Mouse (Mus musculus) MEL (cell line): ENCODE data around the gene Noa1. TPM values are rescaled to one million over a fixed set of nuclear protein-coding genes. Genes with fewer than 3 reads are reported as not detected.

ENCODE experiments used
- DNase-seq: peaks from one replicate; pipeline ENCODE4 v3.0.0; 2011; ENCODE audit warnings: low read depth, low spot score
- H3K27ac ChIP-seq: 2 replicates; pipeline ENCODE4 v1.5.1; 2012; ENCODE audit warnings: low read depth, mild to moderate bottlenecking, control low read depth, low read length, moderate library complexity; ENCODE audit not compliant: control insufficient read depth
- H3K27me3 ChIP-seq, 2 experiments: fragments of 150-350 bp in 1 of 2; sonication (generic) in 1 of 2; 2 replicates each; pipeline ENCODE4 v1.6.1; 2012; ENCODE audit warnings: low read length in 2 of 2, mild to moderate bottlenecking in 2 of 2, improper control_type of control experiment in 1 of 2, moderate library complexity in 1 of 2; ENCODE audit not compliant: insufficient read depth in 2 of 2, control insufficient read depth in 1 of 2
- H3K36me3 ChIP-seq, 2 experiments: 2 replicates each; pipeline ENCODE4 v1.6.1; 2012 to 2014; ENCODE audit warnings: low read length in 2 of 2, improper control_type of control experiment in 1 of 2, inconsistent platforms in 1 of 2, mild to moderate bottlenecking in 1 of 2; ENCODE audit not compliant: insufficient read depth in 2 of 2, control insufficient read depth in 1 of 2
- H3K4me1 ChIP-seq, 2 experiments: fragments of 150-350 bp in 1 of 2; sonication (generic) in 1 of 2; 2 replicates each; pipeline ENCODE4 v1.6.1; 2012; ENCODE audit warnings: low read length in 2 of 2, improper control_type of control experiment in 1 of 2, mild to moderate bottlenecking in 1 of 2; ENCODE audit not compliant: insufficient read depth in 2 of 2, control insufficient read depth in 1 of 2
- H3K4me3 ChIP-seq, 2 experiments: fragments of 150-350 bp in 1 of 2; sonication (generic) in 1 of 2; 2 replicates each; pipeline ENCODE4 v1.5.1; 2012; ENCODE audit warnings: low read depth in 2 of 2, low read length in 2 of 2, mild to moderate bottlenecking in 2 of 2, moderate library complexity in 2 of 2, control low read depth in 1 of 2, improper control_type of control experiment in 1 of 2; ENCODE audit not compliant: control insufficient read depth in 1 of 2, insufficient read depth in 1 of 2
- H3K79me2 ChIP-seq: 2 replicates; pipeline ENCODE4 v1.6.1; 2012; ENCODE audit warnings: mild to moderate bottlenecking, low read length, moderate library complexity; ENCODE audit not compliant: control insufficient read depth, poor library complexity, insufficient read depth
- H3K9ac ChIP-seq: 2 replicates; pipeline ENCODE4 v1.6.1; 2012; ENCODE audit warnings: low read depth, mild to moderate bottlenecking, control low read depth, low read length, moderate library complexity; ENCODE audit not compliant: control insufficient read depth, poor library complexity, severe bottlenecking
- H3K9me3 ChIP-seq: fragments of 150-350 bp; sonication (generic); replicated peaks from 2 replicates; pipeline ENCODE4 v1.6.1; 2012; ENCODE audit warnings: mild to moderate bottlenecking, low read length, improper control_type of control experiment, moderate library complexity; ENCODE audit not compliant: insufficient read depth
- CHD1 ChIP-seq: IDR thresholded peaks from 2 replicates; pipeline ENCODE4 v1.6.1; 2012; ENCODE audit warnings: low read depth, mild to moderate bottlenecking, inconsistent platforms, low read length, improper control_type of control experiment
- CHD2 ChIP-seq: IDR thresholded peaks from 2 replicates; pipeline ENCODE4 v1.6.1; 2011; ENCODE audit warnings: low read length, improper control_type of control experiment
- CTCF ChIP-seq, 3 experiments: IDR thresholded peaks in 2 of 3; conservative IDR thresholded peaks in 1 of 3; 2 replicates each; pipeline ENCODE4 v1.5.1; 2011 to 2012; ENCODE audit warnings: low read length in 3 of 3, low read depth in 2 of 3, mild to moderate bottlenecking in 2 of 3, improper control_type of control experiment in 1 of 3, inconsistent platforms in 1 of 3, mixed read lengths in 1 of 3, moderate library complexity in 1 of 3; ENCODE audit not compliant: control insufficient read depth in 1 of 3, insufficient read depth in 1 of 3, poor library complexity in 1 of 3, severe bottlenecking in 1 of 3
- ELF1 ChIP-seq: IDR thresholded peaks from 2 replicates; pipeline ENCODE4 v1.6.1; 2014; ENCODE audit warnings: low read depth, mild to moderate bottlenecking, inconsistent platforms, low read length, improper control_type of control experiment, moderate library complexity
- EP300 ChIP-seq, 2 experiments: IDR thresholded peaks; 2 replicates each; pipeline ENCODE4 v1.6.1; 2011; ENCODE audit warnings: improper control_type of control experiment in 2 of 2, low read length in 2 of 2, low read depth in 1 of 2, mild to moderate bottlenecking in 1 of 2
- ETS1 ChIP-seq: IDR thresholded peaks from 2 replicates; pipeline ENCODE4 v1.6.1; 2012; ENCODE audit warnings: low read depth, mild to moderate bottlenecking, inconsistent platforms, low read length, improper control_type of control experiment, moderate library complexity
- HCFC1 ChIP-seq: IDR thresholded peaks from 2 replicates; pipeline ENCODE4 v1.6.1; 2012; ENCODE audit warnings: low read depth, mild to moderate bottlenecking, inconsistent platforms, low read length, improper control_type of control experiment, moderate library complexity
- KAT2A ChIP-seq: conservative IDR thresholded peaks from 2 replicates; pipeline ENCODE4 v1.6.1; 2012; ENCODE audit warnings: low read depth, low read length, improper control_type of control experiment, inconsistent platforms
- MAFK ChIP-seq: IDR thresholded peaks from 2 replicates; pipeline ENCODE4 v1.6.1; 2011; ENCODE audit warnings: low read depth, mild to moderate bottlenecking, low read length, improper control_type of control experiment, borderline replicate concordance
- MAX ChIP-seq: IDR thresholded peaks from 2 replicates; pipeline ENCODE4 v1.6.1; 2011; ENCODE audit warnings: low read length, improper control_type of control experiment
- MXI1 ChIP-seq: IDR thresholded peaks from 2 replicates; pipeline ENCODE4 v1.6.1; 2011; ENCODE audit warnings: mild to moderate bottlenecking, low read depth, low read length, improper control_type of control experiment
- MYB ChIP-seq: IDR thresholded peaks from 2 replicates; pipeline ENCODE4 v1.6.1; 2011; ENCODE audit warnings: mild to moderate bottlenecking, low read depth, low read length, improper control_type of control experiment
- MYC ChIP-seq: IDR thresholded peaks from 2 replicates; pipeline ENCODE4 v1.6.1; 2011; ENCODE audit warnings: low read depth, mild to moderate bottlenecking, low read length, improper control_type of control experiment, moderate library complexity
- NELFE ChIP-seq: IDR thresholded peaks from 2 replicates; pipeline ENCODE4 v1.6.1; 2011; ENCODE audit warnings: low read depth, low read length, improper control_type of control experiment
- POLR2A ChIP-seq, 2 experiments: IDR thresholded peaks; 2 replicates each; pipeline ENCODE4 v1.6.1; 2011 to 2012; ENCODE audit warnings: low read length in 2 of 2, mild to moderate bottlenecking in 2 of 2, control low read depth in 1 of 2, improper control_type of control experiment in 1 of 2, low read depth in 1 of 2, moderate library complexity in 1 of 2; ENCODE audit not compliant: control insufficient read depth in 1 of 2, insufficient read depth in 1 of 2, poor library complexity in 1 of 2
- RCOR1 ChIP-seq: IDR thresholded peaks from 2 replicates; pipeline ENCODE4 v1.6.1; 2012; ENCODE audit warnings: low read depth, mild to moderate bottlenecking, inconsistent platforms, low read length, improper control_type of control experiment
- SIN3A ChIP-seq: IDR thresholded peaks from 2 replicates; pipeline ENCODE4 v1.6.1; 2012; ENCODE audit warnings: low read length, improper control_type of control experiment, inconsistent platforms
- SMC3 ChIP-seq: IDR thresholded peaks from 2 replicates; pipeline ENCODE4 v1.6.1; 2011; ENCODE audit warnings: low read depth, low read length, improper control_type of control experiment
- ZC3H11A ChIP-seq: IDR thresholded peaks from 2 replicates; pipeline ENCODE4 v1.6.1; 2012; ENCODE audit warnings: low read depth, mild to moderate bottlenecking, inconsistent platforms, low read length, improper control_type of control experiment
- ZKSCAN1 ChIP-seq: IDR thresholded peaks from 2 replicates; pipeline ENCODE4 v1.6.1; 2012; ENCODE audit warnings: low read depth, mild to moderate bottlenecking, inconsistent platforms, low read length, improper control_type of control experiment, moderate library complexity
- ZMIZ1 ChIP-seq: IDR thresholded peaks from 2 replicates; pipeline ENCODE4 v1.6.1; 2012; ENCODE audit warnings: low read depth, mild to moderate bottlenecking, inconsistent platforms, low read length, improper control_type of control experiment, moderate library complexity
- ZNF384 ChIP-seq: IDR thresholded peaks from 2 replicates; pipeline ENCODE4 v1.6.1; 2012; ENCODE audit warnings: low read depth, mild to moderate bottlenecking, inconsistent platforms, low read length, improper control_type of control experiment
- polyA plus RNA-seq, 2 experiments: library from polyadenylated mRNA; stranded (reverse) in 1 of 2; unstranded in 1 of 2; fragments of >175 nt in 1 of 2; fragments of >200 nt in 1 of 2; gene quantifications; 2 replicates each; pipeline versions ENCODE4 v1.2.1 to v1.2.4; 2012; ENCODE audit warnings: low replicate concordance in 2 of 2, low read depth in 1 of 2; ENCODE audit not compliant: insufficient read length in 2 of 2, insufficient read depth in 1 of 2, missing spikeins in 1 of 2
- total RNA-seq: library from RNA; depleted of rRNA; stranded (reverse); fragments of 300-350 nt; gene quantifications from 2 replicates; pipeline ENCODE4 v1.2.3, GENCODE M21; 2012

Noa1 gene
- total and polyA plus RNA-seq, 3 experiments: 52.4 to 265 (median 96.2) TPM

DNA sequence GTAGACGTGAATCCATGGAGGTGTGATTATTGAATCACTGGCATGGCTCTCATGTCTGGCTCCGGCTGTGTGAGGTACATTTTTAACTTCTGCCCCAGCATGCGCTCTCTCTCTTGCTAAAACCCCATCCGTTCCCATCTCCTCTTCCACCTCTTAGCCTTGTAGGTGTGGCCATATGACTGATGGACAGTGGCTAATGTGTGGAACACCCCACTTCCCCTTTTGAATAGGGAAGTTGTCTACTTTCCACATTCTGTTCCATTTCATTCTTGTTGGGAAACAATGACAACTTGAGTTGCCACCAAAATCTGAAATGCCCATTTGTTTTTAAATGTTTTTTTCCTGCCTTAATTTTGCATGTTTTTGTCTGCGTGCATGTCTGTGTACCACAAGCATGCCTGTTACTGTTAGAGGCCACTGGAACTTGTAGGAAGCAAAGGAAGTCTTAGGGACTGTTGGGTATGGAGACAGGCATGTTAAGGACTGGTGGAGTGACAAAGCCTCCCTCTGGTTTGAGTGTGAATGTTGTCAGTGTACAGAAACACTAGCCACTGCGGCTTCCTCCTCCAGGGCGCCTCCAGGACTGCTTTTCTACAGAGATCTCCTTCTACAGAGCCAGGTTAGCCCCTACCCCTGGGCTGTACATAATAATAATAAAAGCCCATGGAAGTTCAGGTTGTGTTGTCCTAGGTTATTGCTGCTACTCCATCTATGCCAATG is 16.9 kb downstream of the Noa1 start:
- peaks cover 10 to 32% of the 10 kb centered on the region in 2 experiments for H3K36me3 ChIP-seq
- no peaks in the 10 kb centered on the region for H3K27me3 ChIP-seq
- peaks cover 2 to 8% of the 10 kb centered on the region in 2 experiments; a peak in 3 of 4 replicates for H3K4me1 ChIP-seq
- H3K9me3 ChIP-seq: no peaks in the 10 kb centered on the region
- peak; percentile 82 for DNase-seq
- H3K4me3 ChIP-seq: no peak overlapping the region
- TF ChIP-seq ELF1 (0 out of 2 replicates have a peak, but pooled peaks have one; percentile 36), KAT2A (no peak), SIN3A (peak; percentile 49; the same call in 1 of the 2 replicates), ZNF384 (no peak), MAX (0 out of 2 replicates have a peak, but pooled peaks have one; percentile 25), EP300 (IDR thresholded peaks at IDR 0.05; ENCODE audit: low read depth in 1 of 2, low read length in 2 of 2) (peak in 1 of 2 experiments; percentile 55; a peak in 2 of 4 replicates), MYC (0 out of 2 replicates have a peak, but pooled peaks have one; percentile 57)
- TF ChIP-seq, all 39 proteins: peak for 5
- Histone ChIP-seq H3K27ac (no peak overlapping the region), H3K79me2 (no peaks in the 10 kb centered on the region), H3K9ac (no peak overlapping the region)

DNA sequence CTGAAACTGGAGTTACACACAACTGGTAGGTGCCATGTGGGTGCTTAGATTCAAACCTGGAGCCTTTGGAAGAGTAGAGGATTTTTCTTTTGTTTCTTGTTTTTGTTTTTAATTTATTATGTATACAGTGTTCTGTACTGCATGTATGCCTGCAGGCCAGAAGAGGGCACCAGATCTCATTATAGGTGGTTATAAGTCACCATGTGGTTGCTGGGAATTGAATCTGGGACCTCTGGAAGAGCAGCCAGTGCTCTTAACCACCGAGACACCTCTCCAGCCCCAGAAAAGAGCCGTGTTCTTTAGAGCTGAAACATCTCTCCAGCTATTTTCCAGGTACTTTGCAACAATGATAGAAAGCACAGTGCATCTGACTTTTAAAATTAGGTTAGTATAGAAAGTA is 19.3 kb downstream of the Noa1 start:
- H3K27ac ChIP-seq: no peak overlapping the region
- DNase-seq: peak; percentile 37
- peaks cover 10 to 25% of the 10 kb centered on the region in 2 experiments for H3K36me3 ChIP-seq
- no peak for TF ChIP-seq ETS1
- TF ChIP-seq ZMIZ1: no peak
- no peak for TF ChIP-seq RCOR1
- no peak for TF ChIP-seq NELFE
- TF ChIP-seq CTCF (IDR thresholded peaks at IDR 0.05 in 2 of 3, conservative IDR thresholded peaks at IDR 0.05 in 1 of 3; ENCODE audit: control insufficient read depth in 1 of 3, insufficient read depth in 1 of 3, low read depth in 2 of 3, low read length in 3 of 3, poor library complexity in 1 of 3, severe bottlenecking in 1 of 3): peak; percentile 5 to 48 (median 13); a peak in 3 of 6 replicates
- TF ChIP-seq MYC: peak; percentile 71
- no peak for TF ChIP-seq CHD2
- no peaks in the 10 kb centered on the region for H3K79me2 ChIP-seq
- no peaks in the 10 kb centered on the region for H3K9me3 ChIP-seq
- H3K4me1 ChIP-seq: peaks cover 2 to 8% of the 10 kb centered on the region in 2 experiments; a peak in 3 of 4 replicates
- no peak overlapping the region for H3K9ac ChIP-seq
- H3K27me3 ChIP-seq: no peaks in the 10 kb centered on the region
- H3K4me3 ChIP-seq: no peak overlapping the region

DNA sequence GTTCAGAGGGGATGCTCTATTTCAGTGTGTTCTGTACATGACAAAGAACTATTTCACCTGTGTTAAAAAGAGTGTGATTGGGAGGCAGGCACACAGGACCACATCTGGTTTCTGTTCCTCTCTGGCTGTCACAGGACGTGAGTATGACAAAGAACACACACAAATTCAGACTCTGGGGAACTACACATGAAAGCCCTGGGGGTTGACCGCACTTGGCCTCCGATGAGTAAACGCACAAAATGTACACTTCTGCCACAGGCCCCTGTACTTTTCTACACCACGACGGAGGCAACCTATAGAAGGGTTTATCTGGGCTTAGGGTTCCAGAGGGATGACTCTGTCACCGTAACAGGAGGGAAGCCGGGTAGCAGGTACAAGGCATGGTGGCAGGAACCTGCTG is 20.2 kb downstream of the Noa1 start:
- H3K27ac ChIP-seq: no peak overlapping the region
- no peak for TF ChIP-seq ZNF384
- no peak for TF ChIP-seq ETS1
- TF ChIP-seq MAFK: no peak
- TF ChIP-seq CHD1: no peak
- TF ChIP-seq HCFC1: no peak
- no peak for TF ChIP-seq MYB
- no peak for TF ChIP-seq KAT2A
- no peak for TF ChIP-seq SMC3
- TF ChIP-seq EP300 (IDR thresholded peaks at IDR 0.05; ENCODE audit: low read depth in 1 of 2, low read length in 2 of 2): no peak
- TF ChIP-seq POLR2A (IDR thresholded peaks at IDR 0.05; ENCODE audit: control insufficient read depth in 1 of 2, insufficient read depth in 1 of 2, low read depth in 1 of 2, low read length in 2 of 2, poor library complexity in 1 of 2): no peak
- no peak for TF ChIP-seq ZC3H11A
- no peak for TF ChIP-seq ZKSCAN1
- no peak for TF ChIP-seq SIN3A
- no peak for TF ChIP-seq CHD2
- TF ChIP-seq MXI1: no peak
- H3K79me2 ChIP-seq: no peaks in the 10 kb centered on the region
- DNase-seq: no peak
- no peak overlapping the region for H3K4me3 ChIP-seq
- H3K4me1 ChIP-seq: peaks cover 2 to 8% of the 10 kb centered on the region in 2 experiments; a peak in 3 of 4 replicates
- H3K9ac ChIP-seq: no peak overlapping the region
- H3K9me3 ChIP-seq: no peaks in the 10 kb centered on the region
- peaks cover 10 to 25% of the 10 kb centered on the region in 2 experiments for H3K36me3 ChIP-seq
- H3K27me3 ChIP-seq: no peaks in the 10 kb centered on the region
